Mouse (Mus musculus) thymus, adult 2 months (tissue): ENCODE data around the gene Chd4.

ENCODE experiments used
- CTCF ChIP-seq: fragments of 200-500 bp; IDR thresholded peaks from 2 replicates; pipeline ENCODE4 v1.5.1; 2012; ENCODE audit warnings: mild to moderate bottlenecking, control low read depth, low read length, moderate library complexity, borderline replicate concordance; ENCODE audit not compliant: control insufficient read depth, poor library complexity, insufficient read depth; ENCODE audit errors: extremely low read depth
- POLR2A ChIP-seq: fragments of 200-500 bp; IDR thresholded peaks from 2 replicates; pipeline ENCODE4 v1.6.1; 2012; ENCODE audit warnings: mild to moderate bottlenecking, low read length, control low read depth, moderate library complexity; ENCODE audit not compliant: control insufficient read depth, poor library complexity, insufficient read depth; ENCODE audit errors: extremely low read depth

- TF ChIP-seq POLR2A = no peak
- peak; percentile 61; the same call in 1 of the 2 replicates for TF ChIP-seq CTCF
Observed at GRCm38 (mm10) chr6:125110927-125111326, 15.1 kb downstream of the Chd4 start.
